Mouse (Mus musculus): ENCODE results near the gene Htt. TPM values are rescaled to one million over a fixed set of nuclear protein-coding genes. Genes with fewer than 3 reads are reported as not detected.

Htt gene
- polyA plus RNA-seq, 1 experiment: 7.3 TPM

DNA sequence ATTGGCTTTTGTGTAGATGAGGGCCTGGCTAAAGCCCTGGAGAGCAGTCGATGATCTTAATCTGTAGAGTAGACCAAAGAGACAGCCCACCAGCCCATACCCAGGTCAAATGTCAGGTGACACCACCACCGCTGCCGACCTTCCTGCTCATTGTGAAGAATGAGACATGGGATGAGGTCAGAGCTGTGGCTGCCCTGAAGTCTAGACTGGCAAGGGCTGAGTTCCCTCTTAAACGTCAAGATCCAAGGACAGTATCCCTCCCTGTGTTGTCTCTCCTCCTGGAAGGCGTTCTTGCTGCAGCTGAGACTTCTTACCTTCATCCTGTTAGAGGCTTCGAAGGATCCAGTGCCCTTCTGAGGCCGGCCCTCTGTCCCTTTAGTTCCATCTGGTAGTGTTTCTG, 194.6 kb downstream of the Htt start:
- peaks cover 6% of the 10 kb centered on the region; the same call in 1 of the 2 replicates for H3K4me1 ChIP-seq (ENCODE audit: control insufficient read depth, insufficient read depth, insufficient read length, low read length)
- no peaks in the 10 kb centered on the region for H3K36me3 ChIP-seq (ENCODE audit: control insufficient read depth, insufficient read depth, low read length)
- H3K27ac ChIP-seq (ENCODE audit: insufficient read depth, low read depth, low read length): no peak overlapping the region
- no peak for TF ChIP-seq POLR2A (IDR thresholded peaks at IDR 0.05; ENCODE audit: low read depth, low read length)
- no peak for TF ChIP-seq CTCF (IDR thresholded peaks at IDR 0.05; ENCODE audit: extremely low read depth, insufficient read length, insufficient replicate concordance, low read depth, low read length)
- no peaks in the 10 kb centered on the region for H3K27me3 ChIP-seq (ENCODE audit: control insufficient read depth, insufficient read depth, low read length)
- H3K4me3 ChIP-seq (ENCODE audit: low read depth, low read length): no peak overlapping the region
- WGBS: 82% methylated on average over 7 of the region's 7 CpGs

GRCm38 (mm10) chr5:34957015-34957414, 195.5 kb downstream of the Htt start:
- TF ChIP-seq POLR2A (IDR thresholded peaks at IDR 0.05; ENCODE audit: low read depth, low read length) (no peak), CTCF (IDR thresholded peaks at IDR 0.05; ENCODE audit: extremely low read depth, insufficient read length, insufficient replicate concordance, low read depth, low read length) (no peak)
- WGBS: 67% methylated on average over 2 of the region's 2 CpGs

DNA sequence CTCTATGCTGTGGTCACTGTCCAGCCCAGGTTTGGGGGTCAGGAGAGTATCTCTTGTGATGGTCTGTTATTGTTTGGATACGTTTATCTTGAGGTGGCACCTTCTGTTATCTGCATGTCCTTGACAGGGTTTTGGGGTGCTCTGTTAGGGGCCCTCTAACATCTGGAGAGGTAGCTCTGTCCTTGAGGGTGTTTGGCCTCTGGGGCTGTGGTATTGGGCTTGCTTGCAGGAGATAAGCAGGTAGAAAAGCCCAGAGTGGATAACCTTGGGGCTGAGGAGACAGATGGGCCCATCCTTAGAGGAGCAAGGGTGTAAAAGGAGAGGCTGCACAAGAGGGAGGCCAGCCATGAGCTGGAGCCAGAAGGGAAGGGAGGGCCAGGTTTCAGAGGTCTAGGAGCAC, 198.5 kb downstream of the Htt start:
- no peak overlapping the region for H3K4me3 ChIP-seq (ENCODE audit: low read depth, low read length)
- WGBS: 64% methylated on average over 1 of the region's 1 CpGs
- TF ChIP-seq CTCF (IDR thresholded peaks at IDR 0.05; ENCODE audit: extremely low read depth, insufficient read length, insufficient replicate concordance, low read depth, low read length) (no peak), POLR2A (IDR thresholded peaks at IDR 0.05; ENCODE audit: low read depth, low read length) (no peak)

More at GRCm38 (mm10) chr5:34957015-34957414, 195.5 kb downstream of the Htt start:
- Histone ChIP-seq H3K4me3 (ENCODE audit: low read depth, low read length) (no peak overlapping the region), H3K27me3 (ENCODE audit: control insufficient read depth, insufficient read depth, low read length) (no peaks in the 10 kb centered on the region), H3K27ac (ENCODE audit: insufficient read depth, low read depth, low read length) (no peak overlapping the region), H3K36me3 (ENCODE audit: control insufficient read depth, insufficient read depth, low read length) (no peaks in the 10 kb centered on the region), H3K4me1 (ENCODE audit: control insufficient read depth, insufficient read depth, insufficient read length, low read length) (peaks cover 6% of the 10 kb centered on the region; the same call in 1 of the 2 replicates)

More for the DNA sequence above, 198.5 kb downstream of the Htt start:
- Histone ChIP-seq H3K27me3 (ENCODE audit: control insufficient read depth, insufficient read depth, low read length) (no peaks in the 10 kb centered on the region), H3K27ac (ENCODE audit: insufficient read depth, low read depth, low read length) (no peak overlapping the region), H3K4me1 (ENCODE audit: control insufficient read depth, insufficient read depth, insufficient read length, low read length) (peaks cover 6% of the 10 kb centered on the region; the same call in 1 of the 2 replicates), H3K36me3 (ENCODE audit: control insufficient read depth, insufficient read depth, low read length) (no peaks in the 10 kb centered on the region)

Other genes with a start within 250 kb of the Htt start
- 7.2 and 13.8 TPM in 2 replicates for gene Tnip2, start 247.7 kb upstream of the Htt start, polyA plus RNA-seq (2012; rRNA removed)
- 5.0 and 12.4 TPM in 2 replicates for gene Sh3bp2, start 235.9 kb upstream of the Htt start, polyA plus RNA-seq (2012; rRNA removed)
- gene Add1, start 188.1 kb upstream of the Htt start, polyA plus RNA-seq (2012; rRNA removed): 42.7 and 160 TPM in 2 replicates
- gene Mfsd10, start 124.5 kb upstream of the Htt start, polyA plus RNA-seq (2012; rRNA removed): 67.5 and 78.5 TPM in 2 replicates
- gene Nop14, start 101.6 kb upstream of the Htt start, polyA plus RNA-seq (2012; rRNA removed): 2.8 and 4.4 TPM in 2 replicates
- 0.38 and 0.53 TPM in 2 replicates for gene Grk4, start 101.4 kb upstream of the Htt start, polyA plus RNA-seq (2012; rRNA removed)
- gene Msantd1, start 146.3 kb downstream of the Htt start, polyA plus RNA-seq (2012; rRNA removed): 1.6 and 3.1 TPM in 2 replicates
- gene Rgs12, start 187.7 kb downstream of the Htt start, polyA plus RNA-seq (2012; rRNA removed): 4.6 and 6.1 TPM in 2 replicates